Comparison of ENCODE assay signal across 10 mouse cellular contexts in genomic region chr8:107455268-107455667, GRCm38 (mm10). TPM values are rescaled to one million over a fixed set of nuclear protein-coding genes. Genes with fewer than 3 reads are reported as not detected.
A peak's percentile ranks its signal among the peaks of the same experiment; 100 is the strongest.
DNase-seq lines count a peak whose midpoint lies in the region; ATAC-seq and TF ChIP-seq lines count a peak whose summit lies in the region.
"Had no signal": no experiment of that assay in that cellular context is flagged by ENCODE, and none has a peak within 500 bp of the region (broad histone marks: within the 10 kb centered on the region; RNA-seq: fewer than 3 reads in every experiment).

No protein-coding gene starts in this region.

- H3K4me2 ChIP-seq in hindbrain, embryonic 14.5 days (replicated peaks), result no peak overlapping the region
- H3K4me2 ChIP-seq in hindbrain, embryonic 16.5 days (ENCODE audit: low read length), result no peak overlapping the region
- H3K4me2 ChIP-seq: embryonic facial prominence, embryonic 15.5 days; stomach, embryonic 15.5 days had no signal

- TF ChIP-seq CTCF in C2C12 (IDR thresholded peaks at IDR 0.05; ENCODE audit: control insufficient read depth, insufficient read depth, insufficient read length), result peak; percentile 70

- no peaks in the 10 kb centered on the region for H3K4me1 ChIP-seq in hindbrain, embryonic 14.5 days (replicated peaks; ENCODE audit: control insufficient read depth, insufficient read depth, low read length)
- no peaks in the 10 kb centered on the region for H3K4me1 ChIP-seq in hindbrain, embryonic 16.5 days (ENCODE audit: control insufficient read depth, insufficient read depth, low read depth, low read length)
- H3K4me1 ChIP-seq: embryonic facial prominence, embryonic 15.5 days; stomach, embryonic 15.5 days had no signal

- H3K9me3 ChIP-seq in hindbrain, embryonic 14.5 days (ENCODE audit: control insufficient read depth, low read length), result no peaks in the 10 kb centered on the region
- no peaks in the 10 kb centered on the region for H3K9me3 ChIP-seq in hindbrain, embryonic 16.5 days (ENCODE audit: control insufficient read depth, low read length)
- H3K9me3 ChIP-seq: embryonic facial prominence, embryonic 15.5 days; stomach, embryonic 15.5 days had no signal

- peaks cover 53% of the 10 kb centered on the region for H3K36me3 ChIP-seq in hindbrain, embryonic 14.5 days (replicated peaks; ENCODE audit: control insufficient read depth, insufficient read depth)
- H3K36me3 ChIP-seq in hindbrain, embryonic 16.5 days (ENCODE audit: control insufficient read depth, insufficient read depth, low read length), result peaks cover 11% of the 10 kb centered on the region
- H3K36me3 ChIP-seq in C2C12 (ENCODE audit: control insufficient read depth, insufficient read depth), result peaks cover 10% of the 10 kb centered on the region

- ATAC-seq in hindbrain, embryonic 14.5 days (ENCODE audit: low FRiP score), result no peak
- ATAC-seq in hindbrain, embryonic 16.5 days, result no peak
- peak; percentile 58 for ATAC-seq in monocyte, adult 5-6 weeks (replicated peaks; ENCODE audit: insufficient number of reproducible peaks, low FRiP score, low TSS enrichment, poor library complexity, severe bottlenecking)

- H3K4me3 ChIP-seq in hindbrain, embryonic 14.5 days (replicated peaks; ENCODE audit: low read length), result no peak overlapping the region
- no peak overlapping the region for H3K4me3 ChIP-seq in hindbrain, embryonic 16.5 days (ENCODE audit: low read length)
- H3K4me3 ChIP-seq in C2C12 (ENCODE audit: insufficient read depth, poor library complexity, severe bottlenecking), result no peak overlapping the region
- H3K4me3 ChIP-seq: embryonic facial prominence, embryonic 15.5 days; stomach, embryonic 15.5 days had no signal

- H3ac ChIP-seq in C2C12 (ENCODE audit: control insufficient read depth, insufficient read length, low read depth), result no peak overlapping the region

- peak; percentile 69 for DNase-seq in hindbrain, embryonic 14.5 days (ENCODE audit: low spot score)
- peak; percentile 72 for DNase-seq in R1 (ENCODE audit: low read depth, low spot score)
- peak; percentile 47 for DNase-seq in embryo, embryonic 9.5 days (ENCODE audit: extremely low spot score)
- peak; percentile 23 to 37 for DNase-seq in left cerebral cortex, adult 18-20 months (ENCODE audit: low spot score in 2 of 2)
- DNase-seq in ovary, postnatal 10 days (ENCODE audit: low spot score), result no peak

- no peak overlapping the region for H3K27ac ChIP-seq in hindbrain, embryonic 14.5 days
- H3K27ac ChIP-seq in hindbrain, embryonic 16.5 days (ENCODE audit: low read depth, low read length), result no peak overlapping the region
- H3K27ac ChIP-seq: embryonic facial prominence, embryonic 15.5 days; stomach, embryonic 15.5 days had no signal

- WGBS in hindbrain, embryonic 14.5 days, result 14% methylated on average over 3 of the region's 3 CpGs
- WGBS in hindbrain, embryonic 16.5 days, result 6% methylated on average over 3 of the region's 3 CpGs

- no peak overlapping the region for H3K9ac ChIP-seq in hindbrain, embryonic 14.5 days
- no peak overlapping the region for H3K9ac ChIP-seq in hindbrain, embryonic 16.5 days (ENCODE audit: low read depth, low read length)
- H3K9ac ChIP-seq: embryonic facial prominence, embryonic 15.5 days; stomach, embryonic 15.5 days had no signal

- no peaks in the 10 kb centered on the region for H3K27me3 ChIP-seq in hindbrain, embryonic 14.5 days (ENCODE audit: control insufficient read depth, insufficient read depth, low read length)
- H3K27me3 ChIP-seq in hindbrain, embryonic 16.5 days (replicated peaks; ENCODE audit: control insufficient read depth, insufficient read depth, low read length), result no peaks in the 10 kb centered on the region
- no peaks in the 10 kb centered on the region for H3K27me3 ChIP-seq in C2C12 (ENCODE audit: control insufficient read depth, insufficient read depth, insufficient read length)
- H3K27me3 ChIP-seq: embryonic facial prominence, embryonic 15.5 days; stomach, embryonic 15.5 days had no signal

- H3K79me2 ChIP-seq in C2C12 (ENCODE audit: control insufficient read depth, insufficient read depth), result peaks cover under 1% of the 10 kb centered on the region

- H3K79me3 ChIP-seq in C2C12 (ENCODE audit: low read depth), result peaks cover 1% of the 10 kb centered on the region

TF ChIP-seq in C2C12, 6 proteins besides CTCF, POLR2A, EP300 and RAD21:
- TF ChIP-seq MYOG (IDR thresholded peaks at IDR 0.05; ENCODE audit: control insufficient read depth, extremely low read depth, insufficient read length) (no peak), MAX (IDR thresholded peaks at IDR 0.05) (no peak), CEBPB (IDR thresholded peaks at IDR 0.05; ENCODE audit: low read depth) (no peak), FOSL1 (IDR thresholded peaks at IDR 0.05; ENCODE audit: insufficient read depth, low read length, poor library complexity, severe bottlenecking) (no peak), USF1 (IDR thresholded peaks at IDR 0.05; ENCODE audit: low read depth) (no peak), MYOD1 (IDR thresholded peaks at IDR 0.05; ENCODE audit: control insufficient read depth, insufficient read length, low read depth) (no peak)

RNA-seq across cellular contexts. Expression of gene Wwp2, which starts 19.1 kb away (rescaled TPM):
- 37.2 and 37.5 TPM in 2 replicates for polyA plus RNA-seq in hindbrain, embryonic 14.5 days (2014; fragmentation: Nextera tagmentation; extraction: Ambion mirVana)
- 32.6 and 39.5 TPM in 2 replicates for polyA plus RNA-seq in hindbrain, embryonic 16.5 days (2015; fragmentation: Nextera tagmentation; extraction: Ambion mirVana)
- polyA plus RNA-seq in C2C12 (2012; fragmentation: generic; extraction: Trizol), result 78.8 TPM
- total RNA-seq in left cerebral cortex, adult 18-20 months (2021), result 10 to 100 TPM; 37.2 to 43.0 TPM
- 86.5 to 110 TPM (median 92.8 TPM) in 3 replicates for total RNA-seq in monocyte, adult 5-6 weeks (2017)

RNA-seq across cellular contexts. Expression of gene Nob1, which starts 30.4 kb away (rescaled TPM):
- polyA plus RNA-seq in hindbrain, embryonic 14.5 days (2014; fragmentation: Nextera tagmentation; extraction: Ambion mirVana), result 46.4 and 48.7 TPM in 2 replicates
- polyA plus RNA-seq in hindbrain, embryonic 16.5 days (2015; fragmentation: Nextera tagmentation; extraction: Ambion mirVana), result 64.2 and 65.2 TPM in 2 replicates
- 94.5 TPM for polyA plus RNA-seq in C2C12 (2012; fragmentation: generic; extraction: Trizol)
- total RNA-seq in left cerebral cortex, adult 18-20 months (2021), result 10 to 100 TPM; 36.3 to 40.2 TPM
- 11.6 to 14.8 TPM (median 13.6 TPM) in 3 replicates for total RNA-seq in monocyte, adult 5-6 weeks (2017)

RNA-seq across cellular contexts. Expression of gene Nqo1, which starts 52.3 kb away (rescaled TPM):
- 8.5 and 9.4 TPM in 2 replicates for polyA plus RNA-seq in hindbrain, embryonic 14.5 days (2014; fragmentation: Nextera tagmentation; extraction: Ambion mirVana)
- 13.3 and 15.1 TPM in 2 replicates for polyA plus RNA-seq in hindbrain, embryonic 16.5 days (2015; fragmentation: Nextera tagmentation; extraction: Ambion mirVana)
- 142 TPM for polyA plus RNA-seq in C2C12 (2012; fragmentation: generic; extraction: Trizol)
- 1 to 10 TPM; 5.3 to 5.6 TPM for total RNA-seq in left cerebral cortex, adult 18-20 months (2021)
- total RNA-seq in monocyte, adult 5-6 weeks (2017), result 0.78 to 4.0 TPM (median 3.0 TPM) in 3 replicates
